Mouse (Mus musculus): Measurements from ENCODE around the gene Matk. TPM values are rescaled to one million over a fixed set of nuclear protein-coding genes. Genes with fewer than 3 reads are reported as not detected.

Matk gene
- total and polyA plus RNA-seq, 3 experiments: 0.48 to 1.5 (median 0.86) TPM

GRCm38 (mm10) chr10:81299585-81300351, 47.0 kb downstream of the Matk start:
- H3K27ac ChIP-seq: peak overlapping the region; percentile 85
- H3K9ac ChIP-seq (ENCODE audit: low read depth, low read length): 0 out of 2 replicates have a peak overlapping the region, but pooled peaks have one; percentile 10
- TF ChIP-seq CTCF (IDR thresholded peaks at IDR 0.05) (no peak), EP300 (IDR thresholded peaks at IDR 0.05; ENCODE audit: insufficient read depth, low read depth, low read length) (no peak), POLR2A (IDR thresholded peaks at IDR 0.05; ENCODE audit: insufficient read depth, low read depth, low read length) (no peak)
- H3K4me3 ChIP-seq: no peak overlapping the region
- intact Hi-C loops (cut with DNase I): no loop called here
- 75% methylated on average over 14 of the region's 14 CpGs for WGBS
- peaks cover 19% of the 10 kb centered on the region for H3K79me2 ChIP-seq (replicated peaks; ENCODE audit: control insufficient read depth, insufficient read depth, low read length)
- H3K36me3 ChIP-seq (ENCODE audit: control insufficient read depth, insufficient read depth, low read length): no peaks in the 10 kb centered on the region
- DNase-seq: no peak
- H3K4me1 ChIP-seq (ENCODE audit: control insufficient read depth, insufficient read depth, low read length): peaks cover 68% of the 10 kb centered on the region
- no peaks in the 10 kb centered on the region for H3K27me3 ChIP-seq (ENCODE audit: control insufficient read depth, insufficient read depth, low read length)

- 59% methylated on average over 9 of the region's 9 CpGs for WGBS
- Histone ChIP-seq H3K4me3 (no peak overlapping the region), H3K36me3 (ENCODE audit: control insufficient read depth, insufficient read depth, low read length) (no peaks in the 10 kb centered on the region), H3K27ac (peak overlapping the region; percentile 15), H3K9ac (ENCODE audit: low read depth, low read length) (no peak overlapping the region; the same call in 1 of the 2 replicates), H3K79me2 (replicated peaks; ENCODE audit: control insufficient read depth, insufficient read depth, low read length) (peaks cover 19% of the 10 kb centered on the region), H3K27me3 (ENCODE audit: control insufficient read depth, insufficient read depth, low read length) (no peaks in the 10 kb centered on the region), H3K4me1 (ENCODE audit: control insufficient read depth, insufficient read depth, low read length) (peaks cover 63% of the 10 kb centered on the region)
- intact Hi-C loops (cut with DNase I): no loop called here
- DNase-seq: no peak
- no peak for TF ChIP-seq POLR2A (IDR thresholded peaks at IDR 0.05; ENCODE audit: insufficient read depth, low read depth, low read length)
- TF ChIP-seq CTCF (IDR thresholded peaks at IDR 0.05): no peak
- TF ChIP-seq EP300 (IDR thresholded peaks at IDR 0.05; ENCODE audit: insufficient read depth, low read depth, low read length): no peak
Observed at GRCm38 (mm10) chr10:81300352-81300907, 47.7 kb downstream of the Matk start.

- no peak overlapping the region for H3K27ac ChIP-seq
- DNase-seq: no peak
- H3K27me3 ChIP-seq (ENCODE audit: control insufficient read depth, insufficient read depth, low read length): no peaks in the 10 kb centered on the region
- peaks cover 13% of the 10 kb centered on the region for H3K79me2 ChIP-seq (replicated peaks; ENCODE audit: control insufficient read depth, insufficient read depth, low read length)
- TF ChIP-seq POLR2A (IDR thresholded peaks at IDR 0.05; ENCODE audit: insufficient read depth, low read depth, low read length): no peak
- no peak for TF ChIP-seq EP300 (IDR thresholded peaks at IDR 0.05; ENCODE audit: insufficient read depth, low read depth, low read length)
- peaks cover 55% of the 10 kb centered on the region for H3K4me1 ChIP-seq (ENCODE audit: control insufficient read depth, insufficient read depth, low read length)
- H3K4me3 ChIP-seq: no peak overlapping the region
- H3K9ac ChIP-seq (ENCODE audit: low read depth, low read length): no peak overlapping the region
- WGBS: 71% methylated on average over 9 of the region's 9 CpGs
- no peaks in the 10 kb centered on the region for H3K36me3 ChIP-seq (ENCODE audit: control insufficient read depth, insufficient read depth, low read length)
- intact Hi-C loops (cut with DNase I): no loop called here
Observed at GRCm38 (mm10) chr10:81301321-81301720, 48.6 kb downstream of the Matk start.

- no peak for TF ChIP-seq CTCF (IDR thresholded peaks at IDR 0.05)
- TF ChIP-seq EP300 (IDR thresholded peaks at IDR 0.05; ENCODE audit: insufficient read depth, low read depth, low read length): no peak
- TF ChIP-seq POLR2A (IDR thresholded peaks at IDR 0.05; ENCODE audit: insufficient read depth, low read depth, low read length): no peak
- no peaks in the 10 kb centered on the region for H3K27me3 ChIP-seq (ENCODE audit: control insufficient read depth, insufficient read depth, low read length)
- peak overlapping the region; percentile 30 for H3K9ac ChIP-seq (ENCODE audit: low read depth, low read length)
- DNase-seq: no peak
- 34% methylated on average over 4 of the region's 4 CpGs for WGBS
- peak overlapping the region; percentile 23 for H3K4me3 ChIP-seq
- H3K36me3 ChIP-seq (ENCODE audit: control insufficient read depth, insufficient read depth, low read length): no peaks in the 10 kb centered on the region
- H3K27ac ChIP-seq: peak overlapping the region; percentile 60
- intact Hi-C loops (cut with DNase I): no loop called here
- peaks cover 52% of the 10 kb centered on the region for H3K4me1 ChIP-seq (ENCODE audit: control insufficient read depth, insufficient read depth, low read length)
- peaks cover 9% of the 10 kb centered on the region for H3K79me2 ChIP-seq (replicated peaks; ENCODE audit: control insufficient read depth, insufficient read depth, low read length)
Observed at GRCm38 (mm10) chr10:81302288-81302687, 49.6 kb downstream of the Matk start.

- no peaks in the 10 kb centered on the region for H3K27me3 ChIP-seq (ENCODE audit: control insufficient read depth, insufficient read depth, low read length)
- peak in 1 of 2 experiments; percentile 53 for DNase-seq
- no peak for TF ChIP-seq CTCF (IDR thresholded peaks at IDR 0.05)
- TF ChIP-seq POLR2A (IDR thresholded peaks at IDR 0.05; ENCODE audit: insufficient read depth, low read depth, low read length): no peak
- TF ChIP-seq EP300 (IDR thresholded peaks at IDR 0.05; ENCODE audit: insufficient read depth, low read depth, low read length): no peak
- no peaks in the 10 kb centered on the region for H3K36me3 ChIP-seq (ENCODE audit: control insufficient read depth, insufficient read depth, low read length)
- H3K27ac ChIP-seq: peak overlapping the region; percentile 60
- H3K9ac ChIP-seq (ENCODE audit: low read depth, low read length): peak overlapping the region; percentile 35
- H3K4me3 ChIP-seq: peak overlapping the region; percentile 23
- H3K4me1 ChIP-seq (ENCODE audit: control insufficient read depth, insufficient read depth, low read length): peaks cover 49% of the 10 kb centered on the region
- intact Hi-C loops (cut with DNase I): no loop called here
- WGBS: 4% methylated on average over 14 of the region's 14 CpGs
- H3K79me2 ChIP-seq (replicated peaks; ENCODE audit: control insufficient read depth, insufficient read depth, low read length): peaks cover 8% of the 10 kb centered on the region
Observed at GRCm38 (mm10) chr10:81302781-81303218, 50.1 kb downstream of the Matk start.

GRCm38 (mm10) chr10:81303258-81303657, 50.5 kb downstream of the Matk start:
- H3K4me1 ChIP-seq (ENCODE audit: control insufficient read depth, insufficient read depth, low read length): peaks cover 47% of the 10 kb centered on the region
- peak in 1 of 2 experiments; percentile 40 for DNase-seq
- H3K9ac ChIP-seq (ENCODE audit: low read depth, low read length): peak overlapping the region; percentile 35
- intact Hi-C loops (cut with DNase I): no loop called here
- TF ChIP-seq POLR2A (IDR thresholded peaks at IDR 0.05; ENCODE audit: insufficient read depth, low read depth, low read length) (no peak), CTCF (IDR thresholded peaks at IDR 0.05) (no peak), EP300 (IDR thresholded peaks at IDR 0.05; ENCODE audit: insufficient read depth, low read depth, low read length) (no peak)
- no peaks in the 10 kb centered on the region for H3K36me3 ChIP-seq (ENCODE audit: control insufficient read depth, insufficient read depth, low read length)
- peak overlapping the region; percentile 23 for H3K4me3 ChIP-seq
- H3K27me3 ChIP-seq (ENCODE audit: control insufficient read depth, insufficient read depth, low read length): no peaks in the 10 kb centered on the region
- WGBS: 27% methylated on average over 10 of the region's 10 CpGs
- H3K27ac ChIP-seq: peak overlapping the region; percentile 60
- H3K79me2 ChIP-seq (replicated peaks; ENCODE audit: control insufficient read depth, insufficient read depth, low read length): peaks cover 7% of the 10 kb centered on the region
